Mouse (Mus musculus) kidney, adult 2 months (tissue): Measurements from ENCODE around the gene Gm49369.

Experiments used
- CTCF ChIP-seq: fragments of 200-500 bp; conservative IDR thresholded peaks from 2 replicates; pipeline ENCODE4 v1.5.1; 2011; ENCODE audit warnings: low read depth, mild to moderate bottlenecking, control low read depth, low read length, moderate library complexity, mixed read lengths; ENCODE audit not compliant: insufficient read depth, insufficient read length
- POLR2A ChIP-seq: fragments of 200-500 bp; IDR thresholded peaks from one replicate; pipeline ENCODE4 v1.6.1; 2011; ENCODE audit warnings: low read depth, low read length, control low read depth

- no peak for TF ChIP-seq POLR2A
- no peak for TF ChIP-seq CTCF
Measured at GRCm38 (mm10) chr7:142395472-142395871, 13.0 kb upstream of the Gm49369 start.
